Mouse (Mus musculus): ENCODE measurements around the gene Xpo5.

- TF ChIP-seq GATA1 (IDR thresholded peaks at IDR 0.05; ENCODE audit: low read length) (no peak), TAL1 (IDR thresholded peaks at IDR 0.05; ENCODE audit: low read length) (no peak)
Observed at GRCm38 (mm10) chr17:46274465-46274864, 71.9 kb downstream of the Xpo5 start.

Data from erythroblast, embryonic 14.5 days (primary cell).